Mouse (Mus musculus) lung, adult 18-20 months (tissue): ENCODE results near the gene Gch1.

Source experiments
- DNase-seq, 2 experiments: peaks; one replicate each; pipeline ENCODE4 v3.0.0; 2022; ENCODE audit warnings: mixed read lengths in 2 of 2

Gch1 gene

GRCm38 (mm10) chr14:47188848-47189634, at the start of gene Gch1:
Gene Gch1 (minus strand): TSS chr14:47189413.
- DNase-seq, result peak; percentile 87

DNA sequence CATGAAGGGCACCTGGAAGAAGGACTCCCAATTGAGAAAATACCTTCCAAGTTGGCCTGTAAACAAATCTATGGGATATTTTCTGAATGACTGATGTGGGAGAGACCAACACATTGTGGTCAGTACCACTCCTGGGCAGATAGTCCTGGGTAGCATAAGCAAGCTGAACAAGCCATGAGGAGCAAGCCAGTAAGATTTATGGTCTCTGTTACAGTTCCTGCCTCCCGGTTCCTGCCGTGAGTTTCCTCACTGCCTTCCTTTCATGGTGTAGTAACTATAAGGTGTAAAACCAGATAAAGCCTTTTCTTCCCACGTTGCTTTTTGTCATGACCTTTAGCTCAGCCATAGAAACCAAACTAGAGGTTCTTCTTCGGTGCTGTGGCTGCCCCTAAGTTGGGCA, 48.1 kb upstream of the Gch1 start:
- DNase-seq, result no peak

- DNase-seq, result no peak
These were observed 47.3 kb upstream of the Gch1 start for GRCm38 (mm10) chr14:47236491-47236890.

GRCm38 (mm10) chr14:47234526-47235250, 45.5 kb upstream of the Gch1 start:
- no peak for DNase-seq

DNA sequence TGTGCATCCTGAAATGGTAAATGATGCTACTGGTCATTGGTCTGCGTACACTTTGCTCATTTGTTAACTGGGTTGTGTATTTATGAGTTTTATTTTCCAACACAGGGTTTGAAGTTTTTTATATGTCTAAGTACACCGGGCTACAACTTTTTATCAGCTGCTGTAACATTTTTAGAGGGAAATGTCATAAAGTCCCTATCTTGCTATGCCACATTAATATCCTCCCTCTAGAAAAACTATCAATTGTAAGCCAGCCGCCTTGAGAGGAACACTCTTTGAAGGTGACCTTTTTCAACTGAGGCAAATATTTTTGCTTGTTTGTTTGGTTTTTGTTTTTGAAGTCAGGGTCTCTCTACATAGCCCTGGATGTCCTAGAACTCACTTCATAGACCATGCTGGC, 44.8 kb upstream of the Gch1 start:
- DNase-seq, result no peak

DNA sequence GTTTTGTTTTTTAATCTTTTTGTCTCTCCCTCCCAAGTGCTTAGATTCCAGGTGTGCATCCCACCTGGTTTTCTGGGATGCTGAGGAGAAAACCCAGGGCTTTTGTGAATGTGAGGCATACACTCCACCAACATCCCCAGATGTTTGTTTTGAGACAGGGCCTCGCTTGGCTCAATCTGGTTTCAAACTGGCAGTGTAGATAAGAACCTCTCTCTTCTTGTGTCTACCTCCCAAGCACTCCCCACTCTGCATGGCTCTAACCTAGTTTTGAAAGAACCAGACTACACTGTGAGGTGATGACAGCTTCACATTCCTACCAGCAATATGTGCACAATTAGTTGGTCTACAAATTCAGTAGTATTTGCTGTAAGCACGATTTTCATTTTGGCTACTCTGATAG, 44.4 kb upstream of the Gch1 start:
- DNase-seq, result no peak

- no peak for DNase-seq
These were observed 40.7 kb upstream of the Gch1 start for GRCm38 (mm10) chr14:47229796-47230376.

- no peak for DNase-seq
These were observed 36.7 kb upstream of the Gch1 start for GRCm38 (mm10) chr14:47225931-47226330.

DNA sequence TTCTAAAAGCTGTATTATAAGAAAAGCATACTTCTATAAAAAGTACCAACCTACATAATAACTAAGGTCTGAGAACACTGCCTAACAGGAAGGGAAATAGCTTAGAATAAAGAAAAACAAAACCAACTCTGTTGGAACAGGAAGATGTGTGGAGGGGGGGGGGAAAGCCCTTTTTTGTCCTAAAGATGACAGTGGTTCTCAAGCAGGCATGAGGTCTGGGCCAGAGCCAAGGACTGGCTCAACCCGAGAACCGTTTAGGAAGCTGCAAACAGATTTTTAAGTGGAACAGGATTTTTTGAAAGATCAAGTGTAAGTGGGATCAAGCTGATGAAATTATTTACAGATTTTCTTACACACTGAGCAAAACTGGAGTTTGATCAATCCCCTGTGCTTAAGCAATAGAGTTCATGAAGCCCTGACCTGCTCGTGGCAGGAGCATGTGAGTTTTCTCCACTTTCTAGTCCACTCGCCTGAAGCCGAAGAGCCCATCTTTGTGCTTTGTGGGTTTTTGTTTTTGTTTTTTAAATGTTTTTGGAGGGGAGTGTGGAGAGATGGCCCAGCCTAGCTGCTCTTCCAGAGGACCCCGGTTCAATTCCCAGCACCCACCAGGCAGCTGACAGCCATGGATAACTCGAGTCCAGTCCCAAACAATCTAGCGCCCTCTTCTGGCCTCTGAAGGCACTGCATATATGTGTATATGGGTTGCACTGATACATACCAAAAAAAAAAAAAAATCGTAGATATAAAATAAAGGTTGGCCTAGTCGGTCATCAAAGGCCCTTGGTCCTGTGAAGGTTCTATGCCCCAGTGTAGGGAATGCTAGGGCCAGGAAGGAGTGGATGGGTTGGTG, 35.5 kb upstream of the Gch1 start:
- no peak for DNase-seq

DNA sequence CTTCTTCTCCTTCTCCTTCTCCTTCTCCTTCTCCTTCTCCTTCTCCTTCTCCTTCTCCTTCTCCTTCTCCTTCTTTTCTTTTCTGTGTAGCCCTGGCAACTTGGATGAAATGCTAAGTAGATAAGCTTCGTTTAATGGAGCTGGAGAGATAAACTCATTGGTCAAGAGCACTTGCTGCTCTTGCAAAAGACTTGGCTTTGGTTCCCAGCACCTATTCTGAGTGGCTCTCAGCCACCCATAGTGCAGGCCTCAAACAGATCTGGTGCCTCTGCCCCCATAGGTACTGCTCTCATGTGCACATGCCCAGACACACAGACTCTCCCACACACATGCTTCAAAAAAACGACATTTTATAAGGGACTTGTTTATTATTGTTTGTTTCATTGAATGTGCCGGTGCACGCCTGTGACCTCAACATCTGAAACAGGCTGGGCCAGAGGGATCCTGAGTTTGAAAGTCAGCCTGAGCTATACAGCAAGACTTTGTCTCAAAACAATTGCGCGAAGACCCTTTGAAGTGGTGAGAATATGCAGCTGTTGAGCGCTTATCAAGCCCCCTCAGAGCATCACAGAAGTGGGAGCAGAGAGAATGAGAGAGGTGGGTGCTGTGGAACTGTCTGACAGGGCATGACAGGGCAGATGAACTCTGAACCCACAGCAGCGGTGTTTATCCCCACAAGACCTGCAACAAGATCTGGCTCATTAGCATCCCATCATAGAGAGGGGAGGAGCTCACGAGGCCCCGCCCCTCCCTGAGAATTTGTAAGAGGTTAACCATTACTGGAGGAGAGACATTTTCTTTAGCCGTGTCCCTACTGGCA, 33.6 kb upstream of the Gch1 start:
- peak; percentile 22 to 37 for DNase-seq

DNA sequence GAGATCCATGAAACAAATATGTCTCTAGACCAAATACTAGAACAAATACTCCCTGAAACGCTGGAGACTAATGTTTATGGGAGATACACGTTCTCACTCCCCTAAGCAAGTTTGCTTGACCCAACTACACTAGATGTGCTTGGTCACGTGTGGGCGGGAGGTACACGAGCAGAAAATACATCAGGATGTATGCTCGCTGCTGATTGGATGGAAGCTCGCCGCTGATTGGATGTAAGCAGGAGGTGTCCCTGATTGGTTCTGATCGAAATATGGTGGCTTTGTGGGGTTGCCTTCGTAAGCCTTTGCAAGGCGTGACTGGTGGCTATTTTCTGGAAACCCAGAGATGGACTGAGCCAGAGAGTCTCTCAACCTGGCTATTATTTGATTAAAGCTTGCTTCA, 32.4 kb upstream of the Gch1 start:
- no peak for DNase-seq

GRCm38 (mm10) chr14:47220231-47221025, 31.2 kb upstream of the Gch1 start:
- no peak for DNase-seq

DNA sequence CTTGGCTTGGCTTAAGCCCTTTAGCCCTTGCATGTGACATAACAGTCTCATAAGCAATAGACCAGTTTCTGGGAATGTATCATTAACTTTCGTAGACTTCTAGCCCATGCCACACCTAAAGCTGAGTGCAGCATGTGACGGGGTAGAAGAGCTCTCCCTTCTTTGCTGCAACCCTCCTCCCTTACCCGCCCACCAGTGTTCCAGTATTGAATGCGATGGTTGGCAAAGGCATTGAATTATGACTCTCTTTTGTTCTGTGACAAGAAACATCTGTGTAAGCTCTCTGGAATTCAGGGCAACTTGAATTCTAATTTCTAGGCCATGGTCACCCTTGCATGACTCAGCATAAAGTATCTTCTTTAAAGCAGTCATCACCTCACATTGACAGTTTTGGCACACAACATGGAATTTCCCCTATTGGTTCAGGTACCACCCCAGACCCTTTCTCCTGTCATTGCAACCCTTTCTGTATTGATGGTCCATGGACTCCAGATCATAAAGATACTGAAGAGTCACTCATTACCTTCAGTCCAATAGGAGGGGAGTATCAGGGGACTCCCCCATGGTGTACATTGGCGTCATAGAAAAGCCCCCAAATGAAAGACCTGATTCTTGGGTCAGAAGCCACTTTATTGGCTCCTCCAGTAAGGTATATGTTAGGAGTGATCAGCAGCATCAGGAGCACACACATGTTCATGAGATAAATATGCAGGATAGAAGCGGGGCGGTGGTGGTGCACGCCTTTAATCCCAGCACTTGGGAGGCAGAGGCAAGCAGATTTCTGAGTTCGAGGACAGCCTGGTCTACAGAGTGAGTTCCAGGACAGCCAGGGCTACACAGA, 29.8 kb upstream of the Gch1 start:
- no peak for DNase-seq

DNA sequence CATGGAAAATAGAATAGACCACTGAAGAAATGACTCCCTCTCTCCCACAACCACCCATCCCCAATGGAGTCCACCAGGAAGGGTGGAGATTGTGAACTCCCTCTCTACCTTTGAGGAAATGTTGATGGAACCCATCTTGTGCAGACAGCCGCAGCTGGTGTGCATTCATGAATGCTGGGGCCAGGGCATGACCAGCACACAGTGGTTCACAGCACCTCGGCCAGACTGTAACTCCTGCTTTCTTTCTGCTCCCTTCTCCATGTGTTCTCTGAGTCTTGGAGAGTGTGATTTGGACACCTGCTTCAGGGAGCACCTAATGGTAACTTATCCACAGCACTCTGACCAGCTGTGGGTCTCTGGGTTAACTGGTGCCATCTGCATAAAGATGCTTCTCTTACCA, 27.3 kb upstream of the Gch1 start:
- DNase-seq, result no peak

DNA sequence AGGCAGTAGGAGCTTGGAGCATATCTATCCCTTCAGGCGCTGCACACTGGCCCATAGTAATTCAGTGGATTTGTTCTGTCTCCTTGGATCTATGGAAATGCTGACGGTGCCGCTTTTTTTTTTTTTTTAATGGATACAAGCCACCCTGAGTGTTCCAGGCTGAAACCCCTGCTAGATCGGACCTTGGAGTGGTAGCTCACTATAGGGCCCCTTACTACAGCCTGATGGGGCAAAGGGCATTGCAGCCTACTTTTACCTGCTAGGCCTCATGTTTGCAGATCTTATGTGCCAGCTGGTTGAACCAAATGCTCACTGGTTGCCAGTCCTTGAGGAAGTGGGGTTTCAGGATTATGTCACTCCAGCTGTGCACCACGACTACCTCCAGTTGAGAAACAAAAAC, 25.2 kb upstream of the Gch1 start:
- DNase-seq, result no peak

DNA sequence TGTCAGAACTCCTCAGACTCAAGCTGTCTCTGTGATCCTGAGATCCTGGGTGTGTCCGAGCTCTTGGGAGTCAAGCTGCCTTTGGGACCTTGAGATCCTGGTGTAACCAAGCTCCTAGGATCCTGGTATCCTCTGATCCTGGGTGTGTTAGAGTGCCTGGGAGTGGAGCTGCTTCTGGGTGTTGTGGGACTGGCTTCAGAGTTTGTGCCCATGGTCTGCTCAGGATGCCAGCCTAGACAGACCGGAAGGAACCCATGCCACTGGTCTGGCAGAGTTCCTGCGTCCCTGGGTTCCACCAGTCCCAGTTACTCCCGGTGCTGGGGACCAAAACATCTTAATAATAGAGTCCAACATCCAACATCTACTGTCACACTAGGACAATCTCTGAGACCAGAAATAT, 24.1 kb upstream of the Gch1 start:
- DNase-seq, result no peak

- DNase-seq, result no peak
These were observed 20.5 kb upstream of the Gch1 start for GRCm38 (mm10) chr14:47209669-47210164.

DNA sequence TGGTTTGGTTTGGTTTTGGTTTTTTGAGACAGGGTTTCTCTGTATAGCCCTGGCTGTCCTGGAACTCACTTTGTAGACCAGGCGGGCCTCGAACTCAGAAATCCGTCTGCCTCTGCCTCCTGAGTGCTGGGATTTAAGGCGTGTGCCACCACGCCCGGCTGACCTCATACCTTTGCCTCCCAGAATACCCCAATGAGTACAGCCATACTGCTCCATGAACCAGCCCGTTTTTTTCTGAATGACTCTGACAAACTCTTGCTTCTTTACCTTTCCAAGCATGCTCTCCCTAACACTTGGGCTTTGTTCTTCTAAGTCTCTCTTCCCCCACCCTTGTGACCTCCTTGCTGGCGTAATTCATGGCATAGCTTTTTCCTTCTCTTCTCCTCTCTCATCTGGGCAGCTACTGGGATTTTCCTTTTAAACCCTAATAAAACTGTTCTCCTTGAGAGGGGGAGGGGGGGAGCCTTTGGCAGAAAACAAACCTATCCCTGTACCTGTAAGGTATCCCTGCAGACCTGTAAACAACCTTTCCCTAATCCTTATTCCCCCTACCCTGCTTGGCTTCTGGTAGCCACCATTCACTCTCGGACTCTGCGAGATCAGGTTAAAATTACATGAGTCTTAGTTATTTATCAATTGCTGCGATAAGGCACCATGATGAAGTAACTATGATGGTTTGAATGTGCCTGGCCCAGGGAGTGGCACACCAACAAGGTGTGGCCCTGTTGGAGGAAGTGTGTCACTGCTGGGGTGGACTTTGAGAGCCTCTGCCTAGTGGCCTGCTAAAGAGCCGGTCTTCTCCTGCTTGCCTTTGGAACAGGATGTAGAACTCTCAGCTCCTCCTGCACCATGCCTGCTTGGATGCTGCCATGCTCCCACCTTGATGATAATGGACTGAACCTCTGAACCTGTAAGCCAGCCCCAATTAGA, 19.6 kb upstream of the Gch1 start:
- DNase-seq, result no peak

GRCm38 (mm10) chr14:47206601-47207000, 17.4 kb upstream of the Gch1 start:
- no peak for DNase-seq
